Mouse (Mus musculus): ENCODE results near the gene Tectb. TPM values are rescaled to one million over a fixed set of nuclear protein-coding genes. Genes with fewer than 3 reads are reported as not detected.
A peak's percentile ranks its signal among the peaks of the same experiment; 100 is the strongest.
"Not testable (repeated sequence)": the region's sequence is repeated elsewhere in the genome, so short reads cannot be mapped to it uniquely, and the experiment has no call there.

The Tectb gene
- polyA plus RNA-seq, 1 experiment from 2014 or later = 0.13 TPM

DNA sequence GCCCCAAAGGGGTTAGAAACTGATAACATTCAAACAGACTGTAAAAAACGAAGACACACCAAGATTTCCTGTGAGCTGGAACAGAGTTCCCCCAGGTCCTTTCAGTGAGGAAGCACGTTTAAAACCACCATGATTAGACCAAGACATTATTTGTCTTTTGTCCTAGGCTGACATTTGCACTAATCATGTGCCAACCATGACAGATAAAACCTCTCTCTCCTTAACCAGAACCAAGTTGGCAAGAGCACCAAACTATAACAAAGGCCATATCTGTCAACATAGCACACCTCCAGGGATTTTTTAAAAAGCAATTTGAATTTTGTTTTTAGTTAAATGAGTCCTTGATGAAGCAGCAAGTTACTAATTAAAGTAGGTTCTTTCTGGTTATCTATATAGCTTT lies 12.8 kb upstream of the Tectb start:
- no peak overlapping the region for H3K9ac ChIP-seq
- no peak overlapping the region for H3K4me2 ChIP-seq
- H3K27ac ChIP-seq = no peak overlapping the region
- no peak for ATAC-seq
- WGBS = 76% methylated on average over 2 of the region's 2 CpGs
- H3K4me1 ChIP-seq = no peaks in the 10 kb centered on the region
- H3K4me3 ChIP-seq = no peak overlapping the region
- H3K27me3 ChIP-seq = no peaks in the 10 kb centered on the region
- peaks cover 12% of the 10 kb centered on the region for H3K9me3 ChIP-seq (replicated peaks)
- no peaks in the 10 kb centered on the region for H3K36me3 ChIP-seq (ENCODE audit: poor library complexity, severe bottlenecking)

DNA sequence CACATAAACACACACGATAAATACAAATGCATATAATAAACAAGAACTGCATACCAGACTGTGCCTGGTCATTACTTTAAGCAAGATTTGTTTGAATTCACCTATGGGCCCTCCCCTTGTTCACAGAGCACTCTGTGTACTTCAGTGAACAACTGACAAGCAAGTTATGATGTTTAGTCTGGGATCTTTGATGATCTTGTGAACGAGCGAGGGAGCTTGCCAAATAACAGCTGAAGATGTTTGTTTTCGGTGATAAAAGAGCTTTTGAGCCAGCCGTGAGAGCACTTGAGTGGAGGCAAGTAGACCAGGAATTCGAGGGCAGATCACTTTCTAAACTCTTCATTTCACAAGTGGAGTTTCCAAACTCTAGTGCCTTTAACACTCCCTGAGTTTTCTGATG lies 12.2 kb upstream of the Tectb start:
- Histone ChIP-seq H3K9ac (no peak overlapping the region), H3K36me3 (ENCODE audit: poor library complexity, severe bottlenecking) (no peaks in the 10 kb centered on the region), H3K27me3 (no peaks in the 10 kb centered on the region), H3K4me1 (no peaks in the 10 kb centered on the region), H3K9me3 (replicated peaks) (peaks cover 12% of the 10 kb centered on the region), H3K4me3 (no peak overlapping the region), H3K4me2 (no peak overlapping the region), H3K27ac (no peak overlapping the region)
- ATAC-seq = no peak
- WGBS = 78% methylated on average over 6 of the region's 6 CpGs

DNA sequence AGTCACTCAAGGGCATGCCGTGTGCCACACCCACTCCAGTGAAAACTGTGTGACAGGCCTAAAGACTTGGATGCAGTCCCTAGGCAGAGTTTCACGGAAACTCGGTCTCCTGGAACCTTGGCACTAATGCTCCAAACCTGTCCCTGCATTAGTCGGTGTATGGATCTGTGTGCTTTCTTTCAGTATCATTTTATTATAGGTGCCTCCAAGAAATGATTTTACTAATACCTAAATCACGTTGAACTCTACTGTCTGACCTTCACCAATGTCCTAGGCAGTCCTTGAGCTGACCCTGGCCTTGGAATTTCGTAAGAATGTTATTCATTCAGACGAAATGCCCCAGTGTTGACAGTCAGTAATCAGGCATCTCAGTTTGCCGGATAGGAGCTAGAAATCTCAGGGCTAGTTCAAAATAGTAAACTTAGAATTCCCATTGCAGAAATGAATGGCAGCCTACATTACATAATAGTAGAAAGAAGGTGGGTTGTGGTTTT lies 11.2 kb upstream of the Tectb start:
- not testable (repeated sequence) for H3K4me2 ChIP-seq; H3K36me3 ChIP-seq (ENCODE audit: poor library complexity, severe bottlenecking); H3K9ac ChIP-seq; H3K4me3 ChIP-seq; ATAC-seq; H3K27ac ChIP-seq; H3K27me3 ChIP-seq; H3K4me1 ChIP-seq
- H3K9me3 ChIP-seq (replicated peaks) = peaks cover 12% of the 10 kb centered on the region
- WGBS = 95% methylated on average over 8 of the region's 8 CpGs

DNA sequence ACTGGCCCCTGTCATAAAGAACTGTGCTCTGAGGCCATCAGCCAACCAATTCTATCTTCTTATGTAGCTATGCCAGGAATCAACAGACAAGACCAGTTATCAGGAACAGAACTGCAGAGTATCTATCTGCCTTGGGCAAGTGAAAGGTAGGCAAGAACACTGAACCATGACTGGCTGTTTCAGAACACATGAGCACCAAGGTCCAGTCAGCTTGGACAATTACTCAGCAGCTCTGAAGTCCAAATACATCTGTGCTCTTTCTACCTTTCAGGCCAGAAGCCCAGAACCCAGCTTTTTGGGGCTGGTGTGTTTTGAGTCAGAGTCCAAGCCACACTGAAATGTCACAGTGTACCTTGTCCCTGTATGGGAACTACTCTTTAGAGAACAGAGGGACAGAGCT lies 10.1 kb upstream of the Tectb start:
- H3K9ac ChIP-seq = no peak overlapping the region
- no peaks in the 10 kb centered on the region for H3K4me1 ChIP-seq
- no peak overlapping the region for H3K27ac ChIP-seq
- peaks cover 12% of the 10 kb centered on the region for H3K9me3 ChIP-seq (replicated peaks)
- no peaks in the 10 kb centered on the region for H3K27me3 ChIP-seq
- H3K36me3 ChIP-seq (ENCODE audit: poor library complexity, severe bottlenecking) = no peaks in the 10 kb centered on the region
- no peak overlapping the region for H3K4me3 ChIP-seq
- no peak overlapping the region for H3K4me2 ChIP-seq
- no peak for ATAC-seq

DNA sequence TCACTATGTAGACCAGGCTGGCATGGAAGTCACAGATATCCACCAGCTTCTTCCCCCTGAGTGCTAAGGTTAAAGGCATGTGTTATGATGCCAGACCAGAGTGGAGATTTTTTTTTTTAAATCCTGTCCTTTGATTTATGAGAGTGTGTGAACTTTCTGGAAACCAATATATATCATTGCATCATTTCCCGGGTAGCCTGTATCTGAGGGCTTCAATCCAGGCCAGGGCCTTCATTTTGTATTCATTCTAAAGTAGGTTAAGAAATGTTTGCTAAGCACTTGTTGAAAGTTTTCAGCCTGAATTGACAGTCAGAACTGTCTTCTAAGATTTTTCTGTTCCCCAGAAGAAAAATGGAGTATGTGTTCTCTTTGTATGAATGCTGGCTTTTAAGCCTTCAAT lies 8.9 kb upstream of the Tectb start:
- no peaks in the 10 kb centered on the region for H3K4me1 ChIP-seq
- H3K27me3 ChIP-seq = no peaks in the 10 kb centered on the region
- H3K27ac ChIP-seq = no peak overlapping the region
- H3K36me3 ChIP-seq (ENCODE audit: poor library complexity, severe bottlenecking) = no peaks in the 10 kb centered on the region
- ATAC-seq = no peak
- H3K4me2 ChIP-seq = no peak overlapping the region
- H3K9me3 ChIP-seq (replicated peaks) = peaks cover 12% of the 10 kb centered on the region
- H3K4me3 ChIP-seq = no peak overlapping the region
- WGBS = 88% methylated on average over 1 of the region's 1 CpGs
- no peak overlapping the region for H3K9ac ChIP-seq

DNA sequence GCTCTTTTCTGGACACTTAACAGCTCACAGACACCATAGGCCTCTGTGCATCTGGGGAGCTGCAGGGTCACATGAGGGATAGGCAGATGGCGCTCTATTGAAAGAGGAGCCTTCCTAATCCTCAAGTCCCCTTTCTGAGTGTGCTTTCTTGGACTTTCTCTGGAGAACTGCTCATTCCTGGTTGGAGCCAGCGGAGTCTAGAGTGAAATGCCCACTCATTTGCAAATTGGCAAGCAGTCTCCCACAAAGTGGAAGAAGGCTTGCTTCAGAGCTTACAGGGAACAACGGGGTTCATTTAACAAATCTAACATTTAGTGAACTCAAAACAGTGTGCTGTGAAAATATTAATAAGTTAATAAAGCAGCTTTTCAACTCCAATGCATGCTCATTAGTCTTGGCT lies 3.4 kb upstream of the Tectb start:
- Histone ChIP-seq H3K4me2 (no peak overlapping the region), H3K9ac (no peak overlapping the region)
- ATAC-seq = no peak

DNA sequence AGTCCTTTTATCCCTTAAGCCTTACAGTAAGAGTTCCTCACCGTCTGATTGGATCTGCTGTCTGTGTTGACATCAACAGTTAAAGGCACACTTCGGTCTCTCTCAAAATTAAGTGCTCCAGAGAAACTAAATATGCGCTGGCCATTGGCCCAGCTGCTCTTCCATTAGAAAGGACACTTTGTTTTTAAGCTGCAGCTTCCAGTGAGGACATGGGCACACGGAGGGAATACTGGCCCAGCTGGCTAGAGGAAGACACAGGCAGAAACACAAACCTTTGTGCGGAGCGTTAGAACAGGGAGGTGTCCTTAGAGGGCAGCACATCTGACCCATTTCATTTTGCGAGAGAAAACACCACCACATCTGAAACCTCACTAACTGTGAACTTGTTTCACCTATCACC lies 3.9 kb downstream of the Tectb start:
- no peak for ATAC-seq
- Histone ChIP-seq H3K4me1 (peaks cover 22% of the 10 kb centered on the region), H3K27ac (no peak overlapping the region), H3K27me3 (no peaks in the 10 kb centered on the region), H3K4me3 (no peak overlapping the region), H3K36me3 (ENCODE audit: poor library complexity, severe bottlenecking) (no peaks in the 10 kb centered on the region), H3K4me2 (no peak overlapping the region), H3K9ac (no peak overlapping the region), H3K9me3 (replicated peaks) (no peaks in the 10 kb centered on the region)
- 61% methylated on average over 7 of the region's 7 CpGs for WGBS

More for the DNA sequence above, 3.4 kb upstream of the Tectb start:
- H3K4me3 ChIP-seq = no peak overlapping the region
- 78% methylated on average over 3 of the region's 3 CpGs for WGBS
- no peaks in the 10 kb centered on the region for H3K9me3 ChIP-seq (replicated peaks)
- H3K4me1 ChIP-seq = no peaks in the 10 kb centered on the region
- H3K36me3 ChIP-seq (ENCODE audit: poor library complexity, severe bottlenecking) = no peaks in the 10 kb centered on the region
- H3K27ac ChIP-seq = no peak overlapping the region
- H3K27me3 ChIP-seq = no peaks in the 10 kb centered on the region

DNA sequence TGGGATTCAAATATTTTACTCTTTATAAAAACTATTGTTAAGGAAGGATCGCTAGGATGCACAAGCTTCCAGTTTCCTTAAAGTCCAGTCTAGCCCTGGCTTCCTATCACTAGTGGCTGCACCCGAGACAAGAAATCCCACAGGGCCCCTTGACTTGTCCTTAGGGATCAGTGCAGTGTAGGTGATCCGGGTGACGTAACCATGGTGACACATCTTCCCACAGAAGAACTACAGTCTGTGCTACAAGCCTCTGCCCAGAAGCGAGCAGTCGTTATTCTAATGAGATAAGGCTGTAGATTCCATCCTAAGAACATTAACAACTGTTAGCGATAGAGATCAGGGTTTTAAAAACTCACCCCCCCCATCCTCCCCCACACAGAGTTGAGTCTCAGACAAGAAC lies 4.5 kb downstream of the Tectb start:
- Histone ChIP-seq H3K36me3 (ENCODE audit: poor library complexity, severe bottlenecking) (no peaks in the 10 kb centered on the region), H3K9ac (no peak overlapping the region), H3K27me3 (no peaks in the 10 kb centered on the region), H3K27ac (no peak overlapping the region), H3K4me3 (no peak overlapping the region), H3K4me1 (peaks cover 22% of the 10 kb centered on the region), H3K4me2 (no peak overlapping the region), H3K9me3 (replicated peaks) (no peaks in the 10 kb centered on the region)
- 45% methylated on average over 7 of the region's 7 CpGs for WGBS
- no peak for ATAC-seq

DNA sequence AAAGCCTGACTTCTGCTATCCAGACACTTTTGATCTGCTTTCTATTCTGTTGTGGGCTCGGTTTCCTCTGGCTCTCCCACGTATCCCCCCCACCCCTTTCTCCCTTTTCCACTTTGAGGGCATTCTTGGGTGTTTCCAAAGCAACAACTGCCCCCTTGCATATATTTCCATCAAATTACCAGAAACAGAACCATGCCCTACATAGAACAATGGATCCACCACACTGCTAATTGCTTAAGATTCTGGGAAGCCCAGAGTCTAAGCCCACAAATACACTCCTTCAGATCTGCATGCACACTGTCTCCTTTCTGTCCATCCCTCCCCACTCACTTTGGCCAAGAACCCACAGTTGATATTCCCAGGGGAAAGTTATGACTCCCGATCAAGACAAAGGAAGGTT lies 5.1 kb downstream of the Tectb start:
- Histone ChIP-seq H3K4me3 (no peak overlapping the region), H3K4me1 (peaks cover 22% of the 10 kb centered on the region), H3K27ac (no peak overlapping the region), H3K9ac (no peak overlapping the region), H3K4me2 (no peak overlapping the region), H3K27me3 (no peaks in the 10 kb centered on the region), H3K9me3 (replicated peaks) (no peaks in the 10 kb centered on the region), H3K36me3 (ENCODE audit: poor library complexity, severe bottlenecking) (no peaks in the 10 kb centered on the region)
- ATAC-seq = peak; percentile 78
- WGBS = 35% methylated on average over 3 of the region's 3 CpGs

DNA sequence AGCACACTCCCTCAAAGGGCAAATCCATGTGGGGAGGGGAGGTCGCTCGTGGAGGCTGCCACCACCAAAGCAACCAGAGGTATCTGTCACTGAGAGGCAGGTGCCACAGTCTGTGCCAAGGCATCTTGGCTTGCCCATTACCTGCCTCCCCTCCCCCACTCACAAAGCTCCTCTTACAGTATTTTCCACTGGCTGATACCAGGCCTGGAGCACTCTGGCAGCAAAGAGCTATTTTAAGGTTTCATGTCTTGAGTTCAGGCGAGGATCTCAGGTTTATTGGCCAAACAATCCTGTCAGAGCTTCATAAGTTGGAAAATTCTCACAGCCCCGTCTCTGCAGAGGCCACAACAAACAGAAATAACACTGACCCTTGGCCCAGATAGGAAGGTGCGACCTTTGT lies 9.5 kb downstream of the Tectb start:
- H3K4me3 ChIP-seq = no peak overlapping the region
- no peak overlapping the region for H3K4me2 ChIP-seq
- H3K36me3 ChIP-seq (ENCODE audit: poor library complexity, severe bottlenecking) = no peaks in the 10 kb centered on the region
- H3K27me3 ChIP-seq = no peaks in the 10 kb centered on the region
- H3K4me1 ChIP-seq = peaks cover 13% of the 10 kb centered on the region
- no peak overlapping the region for H3K9ac ChIP-seq
- WGBS = 84% methylated on average over 5 of the region's 5 CpGs
- H3K27ac ChIP-seq = no peak overlapping the region
- ATAC-seq = no peak
- H3K9me3 ChIP-seq (replicated peaks) = no peaks in the 10 kb centered on the region

DNA sequence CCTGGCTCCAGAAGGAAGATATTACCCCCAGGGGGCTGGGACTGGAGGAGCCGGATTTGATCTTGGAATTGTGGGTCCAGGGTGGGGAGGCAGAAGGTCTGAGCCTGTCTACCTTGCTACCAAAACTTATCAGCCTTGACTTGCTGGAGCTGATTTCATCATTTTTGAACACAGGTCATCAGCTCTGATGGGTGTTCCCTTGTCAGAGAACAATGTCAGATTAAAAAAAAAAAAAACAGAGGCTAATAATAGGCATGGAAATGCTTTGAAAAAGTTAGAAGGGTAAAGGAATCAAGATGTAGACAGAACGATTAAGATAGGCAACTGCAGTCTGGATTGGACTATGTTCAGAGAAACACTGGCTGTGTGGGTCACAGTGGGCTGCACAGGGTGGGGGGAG lies 11.1 kb downstream of the Tectb start:
- H3K9me3 ChIP-seq (replicated peaks) = no peaks in the 10 kb centered on the region
- H3K27me3 ChIP-seq = no peaks in the 10 kb centered on the region
- H3K4me3 ChIP-seq = no peak overlapping the region
- no peaks in the 10 kb centered on the region for H3K4me1 ChIP-seq
- ATAC-seq = no peak
- H3K27ac ChIP-seq = no peak overlapping the region
- no peak overlapping the region for H3K4me2 ChIP-seq
- no peak overlapping the region for H3K9ac ChIP-seq
- 68% methylated on average over 2 of the region's 2 CpGs for WGBS
- H3K36me3 ChIP-seq (ENCODE audit: poor library complexity, severe bottlenecking) = no peaks in the 10 kb centered on the region

DNA sequence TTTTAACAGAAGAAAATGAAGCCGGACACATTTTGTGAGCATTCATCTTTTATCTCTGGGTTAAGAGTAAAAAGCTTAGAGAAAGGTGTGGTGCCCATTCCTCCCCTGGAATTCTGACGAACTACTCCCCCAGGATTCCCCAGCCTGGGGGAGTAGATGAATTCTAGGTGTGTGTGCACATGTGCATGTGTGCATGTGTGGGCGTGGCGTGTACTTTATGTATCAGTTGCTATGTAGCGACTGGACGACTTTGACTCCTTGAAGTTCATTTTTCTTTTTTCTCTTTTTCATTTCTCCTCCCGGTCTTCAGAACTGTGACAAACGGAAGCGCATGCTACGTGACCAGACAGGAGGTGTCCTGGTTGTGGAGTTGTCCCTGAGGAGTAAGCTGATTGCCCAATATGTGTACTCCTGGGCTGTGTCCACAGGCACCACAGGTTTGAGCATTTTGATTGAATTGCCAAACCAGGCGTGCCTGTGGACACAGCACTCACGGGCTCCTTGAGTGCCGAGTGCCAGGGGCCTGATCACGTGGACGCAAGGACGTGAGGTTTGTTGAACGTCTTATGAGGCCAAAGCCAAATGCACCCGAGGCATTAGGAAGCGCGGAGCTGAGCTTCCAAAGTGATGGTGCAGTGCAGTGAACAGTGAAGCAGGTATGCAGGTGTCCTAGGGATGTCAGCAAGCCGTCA lies 11.9 kb downstream of the Tectb start:
- no peak overlapping the region for H3K9ac ChIP-seq
- 89% methylated on average over 21 of the region's 21 CpGs for WGBS
- H3K4me3 ChIP-seq = no peak overlapping the region
- no peak for ATAC-seq
- H3K4me2 ChIP-seq = no peak overlapping the region
- no peaks in the 10 kb centered on the region for H3K27me3 ChIP-seq
- H3K27ac ChIP-seq = no peak overlapping the region
- H3K9me3 ChIP-seq (replicated peaks) = no peaks in the 10 kb centered on the region
- H3K36me3 ChIP-seq (ENCODE audit: poor library complexity, severe bottlenecking) = no peaks in the 10 kb centered on the region
- no peaks in the 10 kb centered on the region for H3K4me1 ChIP-seq

DNA sequence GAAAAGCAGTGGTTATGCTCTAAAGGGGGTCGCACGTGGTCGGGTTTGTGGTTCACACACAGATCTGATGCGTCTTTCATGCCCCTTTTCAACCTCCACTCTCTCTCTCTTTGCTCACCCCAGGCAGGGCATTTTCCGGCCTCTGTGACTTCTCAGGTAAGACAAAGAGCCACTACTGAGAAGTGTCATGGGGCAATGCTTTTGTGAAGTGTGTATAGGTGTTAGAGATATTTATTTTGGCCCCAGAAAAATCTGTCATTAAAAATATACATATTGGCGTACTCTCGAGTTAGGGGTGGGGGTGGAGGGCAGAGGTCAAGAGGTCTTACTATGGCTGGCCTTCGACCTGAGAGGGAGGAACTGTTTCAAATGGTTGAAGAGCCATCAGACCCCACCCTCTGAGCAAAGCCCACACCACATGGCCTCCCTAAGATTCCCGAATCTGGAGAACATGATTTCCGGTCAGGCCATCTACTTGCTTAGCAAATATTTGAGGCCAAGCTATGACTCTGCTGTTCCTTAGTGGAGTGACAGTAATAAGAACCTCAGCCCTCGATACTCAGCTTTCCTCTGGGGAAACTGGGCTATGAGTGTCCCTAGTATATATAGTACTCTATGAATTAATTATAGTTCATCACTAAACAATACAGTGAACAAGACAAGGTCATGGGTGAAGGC lies 13.3 kb downstream of the Tectb start:
- Histone ChIP-seq H3K27me3 (no peaks in the 10 kb centered on the region), H3K27ac (no peak overlapping the region), H3K4me1 (no peaks in the 10 kb centered on the region), H3K9ac (no peak overlapping the region), H3K36me3 (ENCODE audit: poor library complexity, severe bottlenecking) (no peaks in the 10 kb centered on the region), H3K9me3 (replicated peaks) (no peaks in the 10 kb centered on the region), H3K4me3 (no peak overlapping the region), H3K4me2 (no peak overlapping the region)
- ATAC-seq = no peak
- WGBS = 86% methylated on average over 11 of the region's 11 CpGs
